8 mouse cellular contexts compared by ENCODE assay signal in the genomic region with DNA sequence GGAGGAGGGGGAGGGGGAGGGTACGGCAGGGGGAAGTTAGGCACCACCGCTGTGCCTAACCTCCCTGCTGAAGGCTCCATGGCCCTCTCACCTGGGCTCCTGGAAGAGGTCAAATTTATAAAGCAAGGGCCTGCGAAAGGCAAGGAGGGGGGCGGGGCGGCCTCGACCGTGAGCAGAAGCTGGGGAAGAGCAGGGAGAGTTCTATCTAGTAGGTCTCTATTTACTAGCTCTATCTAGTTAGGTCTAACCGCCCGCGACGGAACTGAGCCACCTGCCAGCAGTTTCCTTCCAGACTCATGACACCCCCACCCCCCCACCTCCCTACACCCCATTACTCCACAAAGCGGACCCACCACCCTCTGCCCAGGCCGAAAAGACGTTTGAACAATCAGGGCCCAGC. TPM values are rescaled to one million over a fixed set of nuclear protein-coding genes. Genes with fewer than 3 reads are reported as not detected.
DNase-seq lines count a peak whose midpoint lies in the region; ATAC-seq and TF ChIP-seq lines count a peak whose summit lies in the region.

No protein-coding gene starts in this region.

- no peaks in the 10 kb centered on the region for H3K9me3 ChIP-seq in heart, embryonic 12.5 days (replicated peaks)

- H3K27ac ChIP-seq in heart, embryonic 12.5 days (ENCODE audit: poor library complexity, severe bottlenecking), result peak overlapping the region; percentile 77
- no peak overlapping the region for H3K27ac ChIP-seq in bone marrow, adult 2 months (ENCODE audit: control insufficient read depth, insufficient read depth, low read depth, low read length, poor library complexity)

- peaks cover 55% of the 10 kb centered on the region for H3K4me1 ChIP-seq in heart, embryonic 12.5 days (replicated peaks)
- H3K4me1 ChIP-seq in bone marrow, adult 2 months (ENCODE audit: control insufficient read depth, insufficient read depth, low read length), result no peaks in the 10 kb centered on the region

- H3K36me3 ChIP-seq in heart, embryonic 12.5 days, result peaks cover 15% of the 10 kb centered on the region
- no peaks in the 10 kb centered on the region for H3K36me3 ChIP-seq in myocyte (ENCODE audit: control insufficient read depth, insufficient read depth)

- no peaks in the 10 kb centered on the region for H3K27me3 ChIP-seq in heart, embryonic 12.5 days (replicated peaks)
- no peaks in the 10 kb centered on the region for H3K27me3 ChIP-seq in myocyte (ENCODE audit: control insufficient read depth, insufficient read depth, insufficient read length)

- peak overlapping the region; percentile 91 for H3K9ac ChIP-seq in heart, embryonic 12.5 days

- peak overlapping the region; percentile 19 for H3ac ChIP-seq in myocyte (ENCODE audit: control insufficient read depth, insufficient read length)

- no peak for TF ChIP-seq POLR2A in bone marrow, adult 2 months (IDR thresholded peaks at IDR 0.05; ENCODE audit: borderline replicate concordance, control insufficient read depth, low read depth, low read length)
- TF ChIP-seq POLR2A in myocyte (IDR thresholded peaks at IDR 0.05; ENCODE audit: insufficient read length, low read depth), result no peak

- TF ChIP-seq CTCF in bone marrow, adult 2 months (IDR thresholded peaks at IDR 0.05; ENCODE audit: control insufficient read depth, insufficient read depth, low read length), result no peak

- peaks cover 8% of the 10 kb centered on the region for H3K79me2 ChIP-seq in myocyte (ENCODE audit: control insufficient read depth, insufficient read depth)

- peak overlapping the region; percentile 95 for H3K4me2 ChIP-seq in heart, embryonic 12.5 days
- peak overlapping the region; percentile 76 for H3K4me2 ChIP-seq in myocyte (ENCODE audit: low read depth)

- WGBS in heart, embryonic 12.5 days, result 19% methylated on average over 14 of the region's 14 CpGs
- WGBS in bone marrow, adult 2 months, result 5% methylated on average over 14 of the region's 14 CpGs

- DNase-seq in heart, adult 18-20 months, result no peak
- peak; percentile 6 for DNase-seq in induced T-regulatory cell, adult 2 months (ENCODE audit: low read depth)
- no peak for DNase-seq in urinary bladder, postnatal 10 days (ENCODE audit: low spot score)
- no peak for DNase-seq in ovary, postnatal 10 days (ENCODE audit: low spot score)
- DNase-seq in right cerebral cortex, postnatal 14 days, result no peak

- no peak for ATAC-seq in heart, embryonic 12.5 days (ENCODE audit: insufficient number of reproducible peaks, low FRiP score)

- peak overlapping the region; percentile 65 for H3K4me3 ChIP-seq in heart, embryonic 12.5 days
- peak overlapping the region; percentile 40 for H3K4me3 ChIP-seq in bone marrow, adult 2 months (replicated peaks; ENCODE audit: control insufficient read depth, low read depth, low read length)
- peak overlapping the region; percentile 30 for H3K4me3 ChIP-seq in myocyte

TF ChIP-seq in myocyte, 11 proteins besides CTCF, POLR2A, EP300 and RAD21:
- TF ChIP-seq TCF3 (IDR thresholded peaks at IDR 0.05; ENCODE audit: insufficient read length, low read depth) (no peak), REST (IDR thresholded peaks at IDR 0.05; ENCODE audit: insufficient read depth, insufficient read length) (no peak), E2F4 (IDR thresholded peaks at IDR 0.05; ENCODE audit: insufficient read depth) (no peak), CEBPB (IDR thresholded peaks at IDR 0.05; ENCODE audit: insufficient read depth, poor library complexity, severe bottlenecking) (no peak), USF1 (IDR thresholded peaks at IDR 0.05; ENCODE audit: low read depth) (no peak), MYOD1 (IDR thresholded peaks at IDR 0.05; ENCODE audit: control insufficient read depth in 1 of 3, insufficient read length in 2 of 3, low read depth in 2 of 3) (no peak), MAX (IDR thresholded peaks at IDR 0.05; ENCODE audit: low read depth) (no peak), MYOG (IDR thresholded peaks at IDR 0.05; ENCODE audit: control insufficient read depth in 1 of 3, insufficient read depth in 1 of 3, insufficient read length in 2 of 3, low read depth in 2 of 3) (no peak), TCF12 (IDR thresholded peaks at IDR 0.05; ENCODE audit: insufficient read depth, poor library complexity, severe bottlenecking) (no peak), POLR2AphosphoS2 (IDR thresholded peaks at IDR 0.05; ENCODE audit: insufficient read length, low read depth) (no peak), SRF (IDR thresholded peaks at IDR 0.05; ENCODE audit: control insufficient read depth, insufficient read length, low read depth) (no peak)

RNA-seq across cellular contexts. Expression of gene Tns1, which starts 56.4 kb away (rescaled TPM):
- polyA plus RNA-seq in heart, embryonic 12.5 days (2016; fragmentation: Nextera tagmentation; extraction: Ambion mirVana), result 111 and 115 TPM in 2 replicates
- total RNA-seq in heart, adult 18-20 months (2021), result 100 to 1,000 TPM; 636 to 666 TPM
- polyA plus RNA-seq in bone marrow, adult 2 months (2011; ENCODE audit: insufficient read depth, insufficient read length, low replicate concordance, missing spikeins), result 26.4 and 26.5 TPM in 2 replicates
- 111 TPM for polyA plus RNA-seq in myocyte (2012; fragmentation: generic; extraction: Trizol)

RNA-seq across cellular contexts. Expression of gene Rufy4, which starts 57.5 kb away (rescaled TPM):
- polyA plus RNA-seq in heart, embryonic 12.5 days (2016; fragmentation: Nextera tagmentation; extraction: Ambion mirVana), result 0.28 and 0.36 TPM in 2 replicates
- total RNA-seq in heart, adult 18-20 months (2021), result under 1 TPM; 0.84 to 0.95 TPM
- polyA plus RNA-seq in bone marrow, adult 2 months (2011; ENCODE audit: insufficient read depth, insufficient read length, low replicate concordance, missing spikeins), result 1.1 and 2.6 TPM in 2 replicates
- polyA plus RNA-seq in myocyte (2012; fragmentation: generic; extraction: Trizol), result not detected
